Mouse (Mus musculus): ENCODE results near the gene Bbs12. TPM values are rescaled to one million over a fixed set of nuclear protein-coding genes. Genes with fewer than 3 reads are reported as not detected.

Bbs12 gene
- 0.63 to 2.0 TPM (median 1.5 TPM) in 4 replicates for total RNA-seq (2023; ENCODE audit: inconsistent age)

DNA sequence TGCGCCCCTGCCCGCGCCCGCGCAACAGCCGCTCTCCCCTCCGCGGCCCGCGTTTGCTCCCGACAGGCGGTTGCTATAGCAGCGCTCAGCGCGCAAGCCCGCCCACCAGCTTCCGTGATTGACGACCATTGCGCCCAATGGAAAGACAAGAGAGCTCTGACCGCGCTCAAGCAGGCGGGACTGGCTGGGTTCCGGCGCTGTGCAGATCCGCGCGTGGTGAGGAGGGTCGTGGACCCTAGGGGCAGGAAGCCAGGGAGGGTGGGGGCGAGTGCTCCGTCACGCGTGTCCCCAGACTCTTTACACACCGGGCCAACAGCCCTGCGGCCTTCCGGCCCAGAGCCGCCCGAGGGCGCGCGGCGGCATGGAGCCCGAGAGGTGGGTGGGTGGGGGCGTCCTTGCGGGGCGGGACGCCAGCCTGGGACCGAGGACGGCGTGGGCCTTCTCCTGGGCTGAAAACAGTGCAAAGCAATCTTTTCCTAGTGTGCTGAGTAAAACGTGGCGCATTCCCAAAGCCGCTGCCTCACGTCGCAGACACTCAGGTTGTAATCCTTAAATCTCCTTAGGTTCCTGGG is at the start of gene Bbs12, which contains the start of gene Cetn4:
Gene Bbs12 (plus strand): TSS at position 185 of the 572 bp plus-strand sequence.
Gene Cetn4 (minus strand): TSS at position 339 of the 572 bp plus-strand sequence.

DNA sequence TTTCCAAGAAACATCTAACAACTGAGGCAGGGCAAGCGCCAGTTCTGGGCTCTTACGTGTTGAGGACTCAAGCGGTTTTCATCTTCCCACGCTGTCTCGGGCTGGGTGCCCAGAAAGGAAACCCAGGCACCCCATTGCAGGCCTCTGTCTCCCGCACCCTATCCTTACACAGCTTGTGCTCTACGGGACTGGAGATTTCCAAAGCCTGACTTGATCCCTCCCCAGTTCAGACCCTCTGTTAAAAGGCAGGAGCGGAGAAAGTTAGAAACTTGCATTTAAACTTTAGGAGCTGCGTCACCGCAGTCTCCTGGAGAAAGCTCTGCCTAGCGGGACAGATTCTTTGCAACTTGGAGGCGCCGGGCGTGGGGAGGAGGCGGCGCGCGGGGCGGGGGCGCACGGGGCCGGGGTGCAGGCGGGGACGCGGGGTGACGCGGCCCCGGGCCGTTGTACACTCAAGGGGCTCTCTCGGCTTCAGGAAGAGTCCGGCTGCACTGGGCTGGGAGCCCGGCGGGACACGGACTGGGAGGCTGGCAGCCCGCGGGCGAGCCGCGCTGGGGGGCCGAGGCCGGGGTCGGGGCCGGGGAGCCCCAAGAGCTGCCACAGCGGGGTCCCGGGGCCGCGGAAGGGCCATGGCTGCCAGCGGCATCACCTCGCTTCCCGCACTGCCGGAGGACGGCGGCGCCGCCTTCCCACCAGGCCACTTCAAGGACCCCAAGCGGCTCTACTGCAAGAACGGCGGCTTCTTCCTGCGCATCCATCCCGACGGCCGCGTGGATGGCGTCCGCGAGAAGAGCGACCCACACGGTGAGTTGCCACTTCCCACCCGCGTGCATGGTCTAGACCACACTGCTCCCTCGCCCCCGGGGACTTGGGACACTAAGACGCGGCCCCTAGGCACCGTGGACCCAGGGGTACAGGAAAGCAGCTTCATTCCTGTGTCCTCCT is 36.1 kb downstream of the Bbs12 start, which contains the start of gene Fgf2:
Gene Fgf2 (plus strand): TSS at position 126 of the 945 bp plus-strand sequence.

Other genes starting within 250 kb of the Bbs12 start
- not detected in 4 replicates for gene Adad1, start 249.0 kb upstream of the Bbs12 start, total RNA-seq (2023; ENCODE audit: inconsistent age)
- not detected in 4 replicates for gene Il2, start 186.6 kb upstream of the Bbs12 start, total RNA-seq (2023; ENCODE audit: inconsistent age)
- not detected in 4 replicates for gene Il21, start 79.9 kb upstream of the Bbs12 start, total RNA-seq (2023; ENCODE audit: inconsistent age)
- gene Cetn4, start 154 bp downstream of the Bbs12 start, total RNA-seq (2023; ENCODE audit: inconsistent age), result 0.51 to 0.87 TPM in 2 of 4 replicates, not detected in the others
- gene Fgf2, start 35.8 kb downstream of the Bbs12 start, total RNA-seq (2023; ENCODE audit: inconsistent age), result not detected in 4 replicates
- gene Spata5, start 107.3 kb downstream of the Bbs12 start, total RNA-seq (2023; ENCODE audit: inconsistent age), result 64.0 to 87.4 TPM (median 75.2 TPM) in 4 replicates
- 17.3 to 21.2 TPM (median 18.6 TPM) in 4 replicates for gene Nudt6, start 107.7 kb downstream of the Bbs12 start, total RNA-seq (2023; ENCODE audit: inconsistent age)